Mouse (Mus musculus): ENCODE data around the gene Tgfb1i1. TPM values are rescaled to one million over a fixed set of nuclear protein-coding genes. Genes with fewer than 3 reads are reported as not detected.

Gene Tgfb1i1
- polyA plus RNA-seq, 1 experiment from 2014 or later = 12.7 TPM

- no peak for DNase-seq (ENCODE audit: low spot score)
These were observed 38.4 kb downstream of the Tgfb1i1 start for GRCm38 (mm10) chr7:128285060-128285459.

- peak; percentile 31 for DNase-seq (ENCODE audit: low spot score)
These were observed 42.4 kb downstream of the Tgfb1i1 start for GRCm38 (mm10) chr7:128288923-128289544.

- DNase-seq (ENCODE audit: low spot score) = no peak
These were observed 48.2 kb downstream of the Tgfb1i1 start for GRCm38 (mm10) chr7:128294785-128295184.

- peak; percentile 3 for DNase-seq (ENCODE audit: low spot score)
These were observed 49.9 kb downstream of the Tgfb1i1 start for GRCm38 (mm10) chr7:128296514-128296913.

- no peak for DNase-seq (ENCODE audit: low spot score)
These were observed 50.6 kb downstream of the Tgfb1i1 start for GRCm38 (mm10) chr7:128297291-128297616.

- peak; percentile 80 for DNase-seq (ENCODE audit: low spot score)
These were observed 51.2 kb downstream of the Tgfb1i1 start, which contains the start of gene BC017158 for GRCm38 (mm10) chr7:128297617-128298480. Gene BC017158 (minus strand): TSS chr7:128298170.

GRCm38 (mm10) chr7:128298481-128299342 lies 52.1 kb downstream of the Tgfb1i1 start:
- DNase-seq (ENCODE audit: low spot score) = no peak

GRCm38 (mm10) chr7:128300952-128301351 lies 54.3 kb downstream of the Tgfb1i1 start:
- DNase-seq (ENCODE audit: low spot score) = no peak

- no peak for DNase-seq (ENCODE audit: low spot score)
These were observed 55.5 kb downstream of the Tgfb1i1 start for GRCm38 (mm10) chr7:128302151-128302550.

GRCm38 (mm10) chr7:128304198-128304597 lies 57.6 kb downstream of the Tgfb1i1 start:
- no peak for DNase-seq (ENCODE audit: low spot score)

GRCm38 (mm10) chr7:128304907-128305306 lies 58.3 kb downstream of the Tgfb1i1 start:
- peak; percentile 9 for DNase-seq (ENCODE audit: low spot score)

Small RNA genes lying within 50 kb of the gene (microRNA-seq; reads per million reads assigned to microRNA genes)
- not detected for gene Mir3103 (ENCODE audit: borderline number of aligned reads)

Other genes with a start within 250 kb of the Tgfb1i1 start
- gene Trim72, start 242.9 kb upstream of the Tgfb1i1 start, polyA plus RNA-seq (2015; fragmentation: Nextera tagmentation; extraction: Ambion mirVana) = not detected in 2 replicates
- 1.2 and 1.4 TPM in 2 replicates for gene Itgam, start 184.2 kb upstream of the Tgfb1i1 start, polyA plus RNA-seq (2015; fragmentation: Nextera tagmentation; extraction: Ambion mirVana)
- gene Gm49368, start 184.1 kb upstream of the Tgfb1i1 start, polyA plus RNA-seq (2015; fragmentation: Nextera tagmentation; extraction: Ambion mirVana) = not detected in 2 replicates
- gene Itgax, start 117.3 kb upstream of the Tgfb1i1 start, polyA plus RNA-seq (2015; fragmentation: Nextera tagmentation; extraction: Ambion mirVana) = 1.5 and 1.6 TPM in 2 replicates
- 1.7 and 1.9 TPM in 2 replicates for gene Itgad, start 92.4 kb upstream of the Tgfb1i1 start, polyA plus RNA-seq (2015; fragmentation: Nextera tagmentation; extraction: Ambion mirVana)
- gene Cox6a2, start 40.4 kb upstream of the Tgfb1i1 start, polyA plus RNA-seq (2015; fragmentation: Nextera tagmentation; extraction: Ambion mirVana) = 3.0 and 4.0 TPM in 2 replicates
- gene Armc5, start 9.5 kb upstream of the Tgfb1i1 start, polyA plus RNA-seq (2015; fragmentation: Nextera tagmentation; extraction: Ambion mirVana) = 16.2 and 16.6 TPM in 2 replicates
- gene 9130023H24Rik, start 8.8 kb upstream of the Tgfb1i1 start, polyA plus RNA-seq (2015; fragmentation: Nextera tagmentation; extraction: Ambion mirVana) = 4.8 and 5.5 TPM in 2 replicates
- not detected in 2 replicates for gene Slc5a2, start 18.8 kb downstream of the Tgfb1i1 start, polyA plus RNA-seq (2015; fragmentation: Nextera tagmentation; extraction: Ambion mirVana)
- gene BC017158, start 51.4 kb downstream of the Tgfb1i1 start, polyA plus RNA-seq (2015; fragmentation: Nextera tagmentation; extraction: Ambion mirVana) = 9.0 and 10.0 TPM in 2 replicates
- gene Rgs10, start 171.9 kb downstream of the Tgfb1i1 start, polyA plus RNA-seq (2015; fragmentation: Nextera tagmentation; extraction: Ambion mirVana) = 243 and 265 TPM in 2 replicates
- gene Tial1, start 214.9 kb downstream of the Tgfb1i1 start, polyA plus RNA-seq (2015; fragmentation: Nextera tagmentation; extraction: Ambion mirVana) = 26.9 and 27.6 TPM in 2 replicates

Data from thymus, postnatal 0 days (tissue).